Mouse (Mus musculus) forebrain, embryonic 16.5 days (tissue): ENCODE data around the gene Cntn1. TPM values are rescaled to one million over a fixed set of nuclear protein-coding genes. Genes with fewer than 3 reads are reported as not detected.
A peak's percentile ranks its signal among the peaks of the same experiment; 100 is the strongest.

Experiments used
- ATAC-seq: fragments of 200-750 bp; cut with Nextera tagmentation; 2 replicates; pipeline ENCODE4 v1.8.0; 2017; ENCODE audit warnings: mild to moderate bottlenecking, moderate library complexity
- H3K27ac ChIP-seq: fragments of 300-500 bp; sonication (generic); 2 replicates; pipeline ENCODE4 v1.5.1; 2014; ENCODE audit warnings: low read length, control low read depth
- H3K27me3 ChIP-seq: fragments of 300-500 bp; sonication (generic); replicated peaks from 2 replicates; pipeline ENCODE4 v1.6.1; 2014; ENCODE audit warnings: low read length; ENCODE audit not compliant: control insufficient read depth, insufficient read depth
- H3K36me3 ChIP-seq: fragments of 300-500 bp; sonication (generic); 2 replicates; pipeline ENCODE4 v1.6.1; 2014; ENCODE audit not compliant: control insufficient read depth, insufficient read depth
- H3K4me1 ChIP-seq: fragments of 300-500 bp; sonication (generic); replicated peaks from 2 replicates; pipeline ENCODE4 v1.6.1; 2014; ENCODE audit warnings: low read length; ENCODE audit not compliant: control insufficient read depth, insufficient read depth
- H3K4me2 ChIP-seq: fragments of 300-500 bp; sonication (generic); 2 replicates; pipeline ENCODE4 v1.6.1; 2014; ENCODE audit warnings: mild to moderate bottlenecking, low read length, control low read depth
- H3K4me3 ChIP-seq: fragments of 300-500 bp; sonication (generic); replicated peaks from 2 replicates; pipeline ENCODE4 v1.5.1; 2014; ENCODE audit warnings: mild to moderate bottlenecking, low read length, control low read depth
- H3K9ac ChIP-seq: fragments of 300-500 bp; sonication (generic); replicated peaks from 2 replicates; pipeline ENCODE4 v1.6.1; 2014; ENCODE audit warnings: low read depth, low read length, control low read depth
- H3K9me3 ChIP-seq: fragments of 300-500 bp; sonication (generic); 2 replicates; pipeline ENCODE4 v1.6.1; 2016; ENCODE audit warnings: low read length; ENCODE audit not compliant: control insufficient read depth
- WGBS: fragments of 180-500 bp; shearing (Covaris S2); extraction: QIAGEN DNeasy Blood & Tissue Kit; methylation state at CpG from one replicate; pipeline ENCODE4 v1.1.7; 2014; 5-methylcytosine and 5-hydroxymethylcytosine counted together
- polyA plus RNA-seq: library from polyadenylated mRNA; unstranded; fragments of >200 nt; fragmentation: Nextera tagmentation; extraction: Ambion mirVana; gene quantifications from 2 replicates; pipeline ENCODE4 v1.2.1, GENCODE M21; 2015

The Cntn1 gene
- polyA plus RNA-seq, 1 experiment from 2014 or later = 40.7 TPM

- 83% methylated on average over 9 of the region's 9 CpGs for WGBS
- Histone ChIP-seq H3K36me3 (no peaks in the 10 kb centered on the region), H3K27ac (no peak overlapping the region), H3K4me3 (no peak overlapping the region), H3K9ac (no peak overlapping the region), H3K9me3 (no peaks in the 10 kb centered on the region), H3K4me1 (no peaks in the 10 kb centered on the region), H3K4me2 (no peak overlapping the region), H3K27me3 (no peaks in the 10 kb centered on the region)
- no peak for ATAC-seq
Observed at GRCm38 (mm10) chr15:92101956-92102355, 51.0 kb downstream of the Cntn1 start.

- no peaks in the 10 kb centered on the region for H3K27me3 ChIP-seq
- no peaks in the 10 kb centered on the region for H3K4me1 ChIP-seq
- no peaks in the 10 kb centered on the region for H3K36me3 ChIP-seq
- no peak overlapping the region for H3K4me3 ChIP-seq
- no peak overlapping the region for H3K9ac ChIP-seq
- no peak overlapping the region for H3K4me2 ChIP-seq
- no peak for ATAC-seq
- H3K27ac ChIP-seq = no peak overlapping the region
- no peaks in the 10 kb centered on the region for H3K9me3 ChIP-seq
Observed at GRCm38 (mm10) chr15:92112455-92112854, 61.5 kb downstream of the Cntn1 start.

DNA sequence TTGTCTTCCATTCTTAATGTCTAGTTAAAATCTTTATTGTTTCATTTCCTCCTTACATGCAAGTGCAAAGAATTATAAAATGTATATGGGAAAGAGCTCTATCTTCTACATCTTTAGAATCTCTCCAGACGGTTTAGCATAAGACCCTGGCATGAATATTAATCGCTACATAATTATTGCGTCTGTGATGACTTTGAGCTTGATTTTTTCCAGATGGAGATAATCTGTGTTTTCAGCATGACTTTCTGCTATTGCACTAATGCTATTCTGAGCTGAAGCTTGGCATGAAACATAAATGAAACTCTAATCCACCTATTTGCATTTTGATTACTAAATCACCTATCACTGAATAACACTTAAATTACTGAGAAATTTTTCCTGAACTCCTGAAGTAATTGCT is 82.0 kb downstream of the Cntn1 start:
- Histone ChIP-seq H3K4me2 (no peak overlapping the region), H3K9me3 (no peaks in the 10 kb centered on the region), H3K27me3 (no peaks in the 10 kb centered on the region), H3K9ac (no peak overlapping the region), H3K4me1 (no peaks in the 10 kb centered on the region; the same call in 1 of the 2 replicates), H3K4me3 (no peak overlapping the region), H3K27ac (no peak overlapping the region), H3K36me3 (no peaks in the 10 kb centered on the region)
- peak; percentile 72 for ATAC-seq
- WGBS = 46% methylated on average over 3 of the region's 3 CpGs

DNA sequence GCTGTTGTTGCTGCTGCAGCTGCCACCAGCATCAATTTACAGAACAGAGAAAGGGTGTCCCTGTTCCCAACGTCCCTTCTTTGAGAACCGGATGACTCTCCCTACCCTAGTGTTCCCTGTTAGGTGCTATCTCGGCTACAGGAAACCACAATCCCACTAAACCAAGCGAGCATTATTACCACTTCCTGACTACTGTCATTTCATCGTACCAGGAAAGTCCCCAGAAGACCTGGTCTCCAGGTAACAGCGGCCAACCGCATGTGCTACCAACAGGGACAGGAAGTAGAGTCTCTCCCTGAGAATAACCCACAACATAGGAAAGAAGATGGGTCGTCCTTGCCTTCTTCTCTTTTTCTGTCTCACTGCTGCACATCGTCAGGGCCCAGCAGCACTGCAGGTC is 83.3 kb downstream of the Cntn1 start:
- H3K27me3 ChIP-seq = no peaks in the 10 kb centered on the region
- WGBS = 83% methylated on average over 9 of the region's 9 CpGs
- no peaks in the 10 kb centered on the region for H3K9me3 ChIP-seq
- no peaks in the 10 kb centered on the region; the same call in 1 of the 2 replicates for H3K4me1 ChIP-seq
- H3K27ac ChIP-seq = no peak overlapping the region
- no peak for ATAC-seq
- H3K9ac ChIP-seq = no peak overlapping the region
- no peak overlapping the region for H3K4me3 ChIP-seq
- no peaks in the 10 kb centered on the region for H3K36me3 ChIP-seq
- no peak overlapping the region for H3K4me2 ChIP-seq

DNA sequence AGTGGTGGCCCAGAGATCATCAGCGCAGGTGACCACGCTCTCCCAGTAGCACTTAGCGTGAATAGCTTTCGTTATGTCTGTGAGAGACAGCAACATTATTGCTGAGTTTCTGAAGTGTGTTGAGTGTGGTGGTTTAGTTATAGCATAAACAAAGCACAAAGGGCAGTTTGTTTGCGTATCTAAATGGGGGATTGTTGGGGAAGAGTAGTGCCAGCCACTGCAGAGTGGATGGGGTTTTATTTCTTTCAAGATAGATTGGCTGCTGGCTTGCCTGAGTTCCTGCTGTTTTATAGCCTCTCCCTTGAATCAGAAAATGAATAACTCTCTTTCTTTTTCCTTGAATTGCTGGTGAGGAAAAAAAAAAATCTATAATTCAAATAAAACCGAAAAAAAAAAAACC is 86.1 kb downstream of the Cntn1 start:
- H3K27ac ChIP-seq = no peak overlapping the region
- no peak overlapping the region for H3K9ac ChIP-seq
- no peak overlapping the region for H3K4me3 ChIP-seq
- H3K27me3 ChIP-seq = no peaks in the 10 kb centered on the region
- ATAC-seq = no peak
- no peaks in the 10 kb centered on the region for H3K36me3 ChIP-seq
- WGBS = 60% methylated on average over 6 of the region's 6 CpGs
- no peaks in the 10 kb centered on the region for H3K9me3 ChIP-seq
- H3K4me1 ChIP-seq = no peaks in the 10 kb centered on the region; the same call in 1 of the 2 replicates
- H3K4me2 ChIP-seq = no peak overlapping the region

GRCm38 (mm10) chr15:92141972-92142371 is 91.0 kb downstream of the Cntn1 start:
- Histone ChIP-seq H3K27ac (no peak overlapping the region), H3K4me2 (no peak overlapping the region), H3K4me1 (no peaks in the 10 kb centered on the region), H3K36me3 (no peaks in the 10 kb centered on the region), H3K9ac (no peak overlapping the region), H3K9me3 (no peaks in the 10 kb centered on the region), H3K4me3 (no peak overlapping the region), H3K27me3 (no peaks in the 10 kb centered on the region)
- WGBS = 56% methylated on average over 4 of the region's 4 CpGs
- ATAC-seq = no peak

DNA sequence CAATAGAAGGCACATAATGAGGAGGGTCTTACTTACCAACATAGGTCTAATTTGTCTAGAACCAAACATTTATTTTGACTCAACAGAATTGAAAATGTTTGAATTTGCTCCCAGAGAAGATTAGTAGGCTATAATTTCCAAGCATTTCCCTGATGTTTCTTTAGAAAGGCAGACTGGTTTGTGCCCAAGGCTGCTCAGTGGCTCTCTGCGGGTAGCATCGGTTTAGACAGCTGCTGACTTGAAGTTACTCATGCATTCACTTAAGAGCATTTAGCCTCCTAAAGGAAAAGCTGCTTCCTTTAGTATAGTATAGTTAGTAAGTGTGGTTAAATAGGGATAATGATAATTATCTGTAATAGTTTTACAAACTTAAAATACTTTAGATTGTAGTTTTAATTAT is 104.0 kb downstream of the Cntn1 start:
- Histone ChIP-seq H3K27ac (no peak overlapping the region), H3K4me1 (no peaks in the 10 kb centered on the region), H3K4me2 (no peak overlapping the region), H3K36me3 (no peaks in the 10 kb centered on the region), H3K9ac (no peak overlapping the region), H3K9me3 (no peaks in the 10 kb centered on the region), H3K27me3 (no peaks in the 10 kb centered on the region), H3K4me3 (no peak overlapping the region)
- WGBS = 30% methylated on average over 2 of the region's 2 CpGs
- no peak for ATAC-seq

GRCm38 (mm10) chr15:92160855-92161162 is 109.8 kb downstream of the Cntn1 start:
- WGBS = 37% methylated on average over 10 of the region's 10 CpGs
- no peaks in the 10 kb centered on the region for H3K27me3 ChIP-seq
- H3K9ac ChIP-seq = peak overlapping the region; percentile 38
- H3K4me1 ChIP-seq = peaks cover 9% of the 10 kb centered on the region
- peak overlapping the region; percentile 42 for H3K4me3 ChIP-seq
- H3K4me2 ChIP-seq = peak overlapping the region; percentile 60
- peak; percentile 16; the same call in 1 of the 2 replicates for ATAC-seq
- H3K9me3 ChIP-seq = no peaks in the 10 kb centered on the region
- no peaks in the 10 kb centered on the region for H3K36me3 ChIP-seq
- peak overlapping the region; percentile 65 for H3K27ac ChIP-seq

DNA sequence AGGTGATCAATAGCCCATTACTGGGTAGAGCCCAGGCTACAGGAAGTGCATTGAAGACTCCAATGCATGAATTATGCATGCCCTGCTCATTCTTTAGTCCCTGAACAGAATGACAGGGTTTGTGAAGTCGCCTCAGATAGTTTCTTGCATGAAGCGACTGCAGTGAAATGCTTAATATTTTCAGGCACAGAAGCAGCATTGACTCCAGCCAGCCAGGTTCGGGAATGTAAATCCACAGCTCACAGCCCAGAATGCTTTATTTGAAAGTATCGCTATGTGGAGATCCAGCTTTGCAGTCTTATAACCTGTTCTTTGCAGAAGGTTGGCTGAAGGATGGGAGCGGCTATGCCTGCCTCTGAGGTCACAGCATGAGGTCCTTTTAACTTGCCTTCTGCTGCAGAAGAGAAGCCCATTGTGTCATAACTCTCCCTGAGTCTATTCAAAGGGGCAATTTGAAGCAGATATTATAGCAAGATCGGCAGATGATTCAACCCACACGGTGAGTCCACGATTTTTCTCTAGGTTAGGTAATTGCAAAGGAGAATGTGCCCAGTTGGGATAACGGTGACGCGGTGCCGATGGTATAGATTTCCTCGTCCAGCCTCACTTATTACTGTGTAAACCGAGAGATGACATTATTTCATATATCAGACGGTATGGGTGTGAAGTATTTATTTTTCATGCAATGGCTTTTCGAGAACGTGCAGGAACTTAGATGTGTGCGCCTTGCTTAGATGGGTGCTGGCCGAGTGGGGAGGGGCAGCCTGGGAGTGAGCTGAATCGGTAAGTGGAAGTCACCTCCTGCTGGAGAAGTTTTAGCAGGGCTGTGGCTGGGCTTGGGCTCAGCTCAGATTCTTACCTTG is 110.4 kb downstream of the Cntn1 start:
- ATAC-seq = peak; percentile 83
- H3K27me3 ChIP-seq = no peaks in the 10 kb centered on the region

More for the DNA sequence above, 110.4 kb downstream of the Cntn1 start:
- Histone ChIP-seq H3K36me3 (no peaks in the 10 kb centered on the region), H3K4me2 (peak overlapping the region; percentile 60), H3K4me1 (peaks cover 11% of the 10 kb centered on the region), H3K4me3 (peak overlapping the region; percentile 42), H3K9me3 (no peaks in the 10 kb centered on the region), H3K9ac (peak overlapping the region; percentile 51), H3K27ac (peak overlapping the region; percentile 65)
- WGBS = 16% methylated on average over 20 of the region's 20 CpGs
